Mouse (Mus musculus) retina, embryonic 14.5 days (tissue): ENCODE data around the gene Zyg11a.
"Not testable (repeated sequence)": the region's sequence is repeated elsewhere in the genome, so short reads cannot be mapped to it uniquely, and the experiment has no call there.

Experiments used
- DNase-seq: peaks from one replicate; pipeline ENCODE4 v3.0.0-alpha.2; 2015; ENCODE audit warnings: low spot score

Zyg11a gene

DNA sequence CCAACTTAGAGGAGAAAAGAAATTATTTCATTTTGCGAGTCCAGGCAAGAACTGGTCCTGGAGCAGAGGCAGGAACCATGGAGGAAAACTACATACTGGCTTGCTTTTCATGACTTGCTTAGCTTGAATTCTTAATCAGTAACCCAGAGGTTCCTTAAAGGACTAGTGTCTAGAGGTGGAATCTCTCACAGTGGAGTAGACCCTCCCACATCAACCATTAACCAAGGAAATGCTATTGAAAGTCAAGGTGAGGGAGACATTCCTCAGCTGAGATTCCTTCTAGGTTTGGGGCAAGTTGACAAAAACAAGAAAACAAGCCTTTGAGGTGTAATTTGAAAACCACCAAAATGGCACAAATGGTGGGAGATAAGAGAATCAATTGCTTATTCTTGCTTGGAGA is 73.0 kb downstream of the Zyg11a start, which contains the start of gene Scp2:
Gene Scp2, minus strand, starts transcription at position 119 of the 400 bp plus-strand sequence.
- no peak for DNase-seq

DNA sequence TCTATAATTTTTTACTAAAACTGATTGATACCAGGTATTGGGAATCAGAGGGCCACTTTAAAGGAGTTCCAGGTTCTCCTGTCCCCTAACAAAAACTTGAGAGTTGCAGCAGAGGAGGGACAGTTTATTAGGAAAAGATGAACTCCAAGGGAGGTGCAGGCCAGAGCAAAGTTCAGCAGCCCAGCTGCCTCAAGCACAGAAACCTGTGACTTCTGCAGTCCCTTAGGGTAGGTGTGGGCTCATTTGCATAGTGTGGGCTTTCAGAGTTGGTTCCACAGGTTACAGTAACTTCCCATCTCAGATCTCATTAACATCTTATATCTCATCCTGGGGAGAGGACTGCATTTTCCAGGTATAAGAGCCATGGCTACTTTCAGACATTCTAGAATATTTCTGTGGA is 74.1 kb downstream of the Zyg11a start:
- no peak for DNase-seq

DNA sequence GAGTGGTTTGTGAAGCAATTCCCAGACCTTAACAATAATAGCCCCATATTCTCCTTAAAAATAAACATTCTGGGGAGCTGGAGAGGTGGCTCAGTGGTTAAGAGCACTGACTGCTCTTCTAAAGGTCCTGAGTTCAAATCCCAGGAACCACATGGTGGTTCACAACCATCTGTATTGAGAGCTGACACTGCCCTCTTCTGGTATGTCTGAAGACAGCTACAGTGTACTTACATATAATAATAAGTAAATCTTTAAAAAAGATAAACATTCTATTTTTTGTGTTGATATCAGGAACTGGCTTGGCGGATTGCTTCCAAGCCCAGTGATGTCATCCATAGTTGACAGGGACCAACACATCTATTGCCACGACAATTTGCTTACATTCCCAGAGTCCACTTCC is 74.7 kb downstream of the Zyg11a start:
- DNase-seq = not testable (repeated sequence)

DNA sequence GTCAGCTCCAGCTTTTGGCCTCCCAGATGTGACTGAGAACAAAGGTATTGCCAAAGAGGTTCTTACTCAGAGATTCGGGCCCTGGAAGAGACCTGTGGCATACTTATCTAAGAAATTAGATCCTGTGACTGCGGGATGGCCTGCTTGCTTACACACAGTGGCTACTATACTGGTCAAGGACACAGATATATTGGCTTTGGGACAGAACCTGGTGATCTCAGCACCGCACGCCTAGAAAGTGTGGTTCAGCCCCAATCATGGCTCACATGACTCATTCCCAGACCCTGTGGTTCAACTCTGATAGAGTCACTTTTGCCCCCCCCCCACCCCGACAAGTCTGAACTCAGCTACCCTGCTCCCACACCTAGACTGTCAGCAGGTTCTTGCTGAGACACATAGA is 80.9 kb downstream of the Zyg11a start:
- DNase-seq = no peak
